Mouse (Mus musculus) heart, embryonic 15.5 days (tissue): ENCODE data around the gene Clvs2. TPM values are rescaled to one million over a fixed set of nuclear protein-coding genes. Genes with fewer than 3 reads are reported as not detected.

ENCODE experiments used
- polyA plus RNA-seq: library from polyadenylated mRNA; unstranded; fragments of >200 nt; fragmentation: Nextera tagmentation; extraction: Ambion mirVana; gene quantifications from 2 replicates; pipeline ENCODE4 v1.2.1, GENCODE M21; 2015

Gene Clvs2
- polyA plus RNA-seq, 1 experiment from 2014 or later: not detected

Other genes starting within 250 kb of the Clvs2 start
- not detected in 2 replicates for gene Sult3a2, start 161.9 kb upstream of the Clvs2 start, polyA plus RNA-seq
- gene Sult3a1, start 233.0 kb upstream of the Clvs2 start, polyA plus RNA-seq: not detected in 2 replicates